Mouse (Mus musculus): ENCODE data around the gene Glis2. TPM values are rescaled to one million over a fixed set of nuclear protein-coding genes. Genes with fewer than 3 reads are reported as not detected.
A peak's percentile ranks its signal among the peaks of the same experiment; 100 is the strongest.

The Glis2 gene
- polyA plus RNA-seq, 1 experiment = 4.9 TPM

- Histone ChIP-seq H3K4me3 (replicated peaks; ENCODE audit: control insufficient read depth, low read depth, low read length) (no peak overlapping the region), H3K27ac (ENCODE audit: control insufficient read depth, insufficient read depth, low read depth, low read length, poor library complexity) (no peak overlapping the region), H3K4me1 (ENCODE audit: control insufficient read depth, insufficient read depth, low read length) (no peaks in the 10 kb centered on the region)
- TF ChIP-seq CTCF (IDR thresholded peaks at IDR 0.05; ENCODE audit: control insufficient read depth, insufficient read depth, low read length) (no peak), POLR2A (IDR thresholded peaks at IDR 0.05; ENCODE audit: borderline replicate concordance, control insufficient read depth, low read depth, low read length) (no peak)
- WGBS = 84% methylated on average over 4 of the region's 4 CpGs
These were observed 58.3 kb downstream of the Glis2 start for GRCm38 (mm10) chr16:4652707-4653416.

- Histone ChIP-seq H3K4me3 (replicated peaks; ENCODE audit: control insufficient read depth, low read depth, low read length) (no peak overlapping the region), H3K4me1 (ENCODE audit: control insufficient read depth, insufficient read depth, low read length) (no peaks in the 10 kb centered on the region), H3K27ac (ENCODE audit: control insufficient read depth, insufficient read depth, low read depth, low read length, poor library complexity) (no peak overlapping the region)
- TF ChIP-seq CTCF (IDR thresholded peaks at IDR 0.05; ENCODE audit: control insufficient read depth, insufficient read depth, low read length) (no peak; the same call in 1 of the 2 replicates), POLR2A (IDR thresholded peaks at IDR 0.05; ENCODE audit: borderline replicate concordance, control insufficient read depth, low read depth, low read length) (no peak)
- WGBS = 90% methylated on average over 10 of the region's 10 CpGs
These were observed 60.2 kb downstream of the Glis2 start for GRCm38 (mm10) chr16:4654706-4655105.

- no peak for TF ChIP-seq POLR2A (IDR thresholded peaks at IDR 0.05; ENCODE audit: borderline replicate concordance, control insufficient read depth, low read depth, low read length)
- TF ChIP-seq CTCF (IDR thresholded peaks at IDR 0.05; ENCODE audit: control insufficient read depth, insufficient read depth, low read length) = no peak
- Histone ChIP-seq H3K27ac (ENCODE audit: control insufficient read depth, insufficient read depth, low read depth, low read length, poor library complexity) (no peak overlapping the region), H3K4me3 (replicated peaks; ENCODE audit: control insufficient read depth, low read depth, low read length) (no peak overlapping the region), H3K4me1 (ENCODE audit: control insufficient read depth, insufficient read depth, low read length) (no peaks in the 10 kb centered on the region)
- WGBS = 84% methylated on average over 4 of the region's 4 CpGs
These were observed 60.8 kb downstream of the Glis2 start for GRCm38 (mm10) chr16:4655251-4655734.

- no peak overlapping the region; the same call in 1 of the 2 replicates for H3K27ac ChIP-seq (ENCODE audit: control insufficient read depth, insufficient read depth, low read depth, low read length, poor library complexity)
- TF ChIP-seq POLR2A (IDR thresholded peaks at IDR 0.05; ENCODE audit: borderline replicate concordance, control insufficient read depth, low read depth, low read length) = no peak
- TF ChIP-seq CTCF (IDR thresholded peaks at IDR 0.05; ENCODE audit: control insufficient read depth, insufficient read depth, low read length) = peak; percentile 13; the same call in 1 of the 2 replicates
- no peaks in the 10 kb centered on the region for H3K4me1 ChIP-seq (ENCODE audit: control insufficient read depth, insufficient read depth, low read length)
- no peak overlapping the region for H3K4me3 ChIP-seq (replicated peaks; ENCODE audit: control insufficient read depth, low read depth, low read length)
- WGBS = 56% methylated on average over 11 of the region's 11 CpGs
These were observed 61.5 kb downstream of the Glis2 start for GRCm38 (mm10) chr16:4655764-4656570.

GRCm38 (mm10) chr16:4656571-4657081 lies 62.1 kb downstream of the Glis2 start:
- 77% methylated on average over 9 of the region's 9 CpGs for WGBS
- no peak overlapping the region; the same call in 1 of the 2 replicates for H3K27ac ChIP-seq (ENCODE audit: control insufficient read depth, insufficient read depth, low read depth, low read length, poor library complexity)
- no peak for TF ChIP-seq CTCF (IDR thresholded peaks at IDR 0.05; ENCODE audit: control insufficient read depth, insufficient read depth, low read length)
- no peak for TF ChIP-seq POLR2A (IDR thresholded peaks at IDR 0.05; ENCODE audit: borderline replicate concordance, control insufficient read depth, low read depth, low read length)
- no peak overlapping the region for H3K4me3 ChIP-seq (replicated peaks; ENCODE audit: control insufficient read depth, low read depth, low read length)
- no peaks in the 10 kb centered on the region for H3K4me1 ChIP-seq (ENCODE audit: control insufficient read depth, insufficient read depth, low read length)

- H3K4me1 ChIP-seq (ENCODE audit: control insufficient read depth, insufficient read depth, low read length) = no peaks in the 10 kb centered on the region
- WGBS = 36% methylated on average over 11 of the region's 11 CpGs
- TF ChIP-seq POLR2A (IDR thresholded peaks at IDR 0.05; ENCODE audit: borderline replicate concordance, control insufficient read depth, low read depth, low read length) (no peak), CTCF (IDR thresholded peaks at IDR 0.05; ENCODE audit: control insufficient read depth, insufficient read depth, low read length) (no peak)
- H3K27ac ChIP-seq (ENCODE audit: control insufficient read depth, insufficient read depth, low read depth, low read length, poor library complexity) = no peak overlapping the region
- no peak overlapping the region for H3K4me3 ChIP-seq (replicated peaks; ENCODE audit: control insufficient read depth, low read depth, low read length)
These were observed 64.3 kb downstream of the Glis2 start for GRCm38 (mm10) chr16:4658781-4659245.

GRCm38 (mm10) chr16:4659326-4659725 lies 64.8 kb downstream of the Glis2 start:
- Histone ChIP-seq H3K4me1 (ENCODE audit: control insufficient read depth, insufficient read depth, low read length) (no peaks in the 10 kb centered on the region), H3K27ac (ENCODE audit: control insufficient read depth, insufficient read depth, low read depth, low read length, poor library complexity) (no peak overlapping the region), H3K4me3 (replicated peaks; ENCODE audit: control insufficient read depth, low read depth, low read length) (no peak overlapping the region)
- WGBS = 59% methylated on average over 2 of the region's 2 CpGs
- TF ChIP-seq CTCF (IDR thresholded peaks at IDR 0.05; ENCODE audit: control insufficient read depth, insufficient read depth, low read length) (no peak), POLR2A (IDR thresholded peaks at IDR 0.05; ENCODE audit: borderline replicate concordance, control insufficient read depth, low read depth, low read length) (no peak)

GRCm38 (mm10) chr16:4661605-4662004 lies 67.1 kb downstream of the Glis2 start:
- WGBS = 88% methylated on average over 2 of the region's 2 CpGs
- Histone ChIP-seq H3K4me1 (ENCODE audit: control insufficient read depth, insufficient read depth, low read length) (no peaks in the 10 kb centered on the region), H3K4me3 (replicated peaks; ENCODE audit: control insufficient read depth, low read depth, low read length) (no peak overlapping the region), H3K27ac (ENCODE audit: control insufficient read depth, insufficient read depth, low read depth, low read length, poor library complexity) (no peak overlapping the region)
- no peak for TF ChIP-seq POLR2A (IDR thresholded peaks at IDR 0.05; ENCODE audit: borderline replicate concordance, control insufficient read depth, low read depth, low read length)
- no peak for TF ChIP-seq CTCF (IDR thresholded peaks at IDR 0.05; ENCODE audit: control insufficient read depth, insufficient read depth, low read length)

All from bone marrow, adult 2 months (tissue).